Mouse (Mus musculus) heart, embryonic 14.5 days (tissue): ENCODE measurements around the gene Cstf2. TPM values are rescaled to one million over a fixed set of nuclear protein-coding genes. Genes with fewer than 3 reads are reported as not detected.

Experiments used
- microRNA-seq: library from miRNA; unstranded; fragments of <30 nt; microRNA quantifications from one replicate; pipeline ENCODE4, GENCODE M21; 2016
- polyA plus RNA-seq: library from polyadenylated mRNA; unstranded; fragments of >200 nt; fragmentation: Nextera tagmentation; extraction: Ambion mirVana; gene quantifications from 2 replicates; pipeline ENCODE4 v1.2.1, GENCODE M21; 2014

Gene Cstf2
- polyA plus RNA-seq, 1 experiment from 2014 or later, result 27.4 TPM

Small RNA genes lying within 50 kb of the gene (microRNA-seq; reads per million reads assigned to microRNA genes)
- gene Mir3112, result not detected

Other genes with a start within 250 kb of the Cstf2 start
- gene Tnmd, start 208.2 kb upstream of the Cstf2 start, polyA plus RNA-seq, result 0.19 TPM in 1 of 2 replicates, not detected in the other
- gene Tspan6, start 160.8 kb upstream of the Cstf2 start, polyA plus RNA-seq, result 123 TPM in 2 replicates
- 6.3 and 7.6 TPM in 2 replicates for gene Srpx2, start 150.8 kb upstream of the Cstf2 start, polyA plus RNA-seq
- 2.0 and 4.0 TPM in 2 replicates for gene Sytl4, start 77.4 kb upstream of the Cstf2 start, polyA plus RNA-seq
- gene Xkrx, start 102.9 kb downstream of the Cstf2 start, polyA plus RNA-seq, result 0.27 and 0.34 TPM in 2 replicates
- not detected in 2 replicates for gene Arl13a, start 128.3 kb downstream of the Cstf2 start, polyA plus RNA-seq
- gene Nox1, start 162.8 kb downstream of the Cstf2 start, polyA plus RNA-seq, result 0.31 TPM in 1 of 2 replicates, not detected in the other
- gene Trmt2b, start 217.8 kb downstream of the Cstf2 start, polyA plus RNA-seq, result 43.7 and 48.8 TPM in 2 replicates
- 14.8 and 20.2 TPM in 2 replicates for gene Tmem35a, start 236.0 kb downstream of the Cstf2 start, polyA plus RNA-seq
- gene Cenpi, start 248.9 kb downstream of the Cstf2 start, polyA plus RNA-seq, result 28.7 and 31.3 TPM in 2 replicates